Mouse (Mus musculus): ENCODE measurements around the gene Plcb2. TPM values are rescaled to one million over a fixed set of nuclear protein-coding genes. Genes with fewer than 3 reads are reported as not detected.

Gene Plcb2
- total RNA-seq, 2 experiments from 2014 or later: 1.9 to 2.8 TPM

DNA sequence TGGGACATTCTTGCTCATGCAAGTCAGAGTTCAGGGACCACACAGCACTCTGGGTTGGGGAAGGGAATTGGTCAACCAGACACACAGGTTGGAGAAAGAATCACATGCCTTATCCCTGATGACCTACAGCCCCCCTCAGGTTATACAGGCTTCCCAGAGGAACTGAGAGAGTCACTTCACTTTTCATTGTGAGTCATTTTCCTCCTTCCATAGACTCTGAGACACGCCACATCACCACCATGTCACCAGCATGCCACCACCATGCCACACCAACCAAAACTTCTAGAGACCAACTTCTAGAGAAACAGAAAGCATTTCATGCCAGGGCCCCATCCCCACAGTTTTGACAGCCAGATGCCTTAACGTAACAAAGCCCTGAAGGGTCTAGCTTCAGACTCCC lies 1.4 kb downstream of the Plcb2 start:
- intact Hi-C loops (cut with DNase I): no loop called here
- no peak for DNase-seq (ENCODE audit: low spot score)

DNA sequence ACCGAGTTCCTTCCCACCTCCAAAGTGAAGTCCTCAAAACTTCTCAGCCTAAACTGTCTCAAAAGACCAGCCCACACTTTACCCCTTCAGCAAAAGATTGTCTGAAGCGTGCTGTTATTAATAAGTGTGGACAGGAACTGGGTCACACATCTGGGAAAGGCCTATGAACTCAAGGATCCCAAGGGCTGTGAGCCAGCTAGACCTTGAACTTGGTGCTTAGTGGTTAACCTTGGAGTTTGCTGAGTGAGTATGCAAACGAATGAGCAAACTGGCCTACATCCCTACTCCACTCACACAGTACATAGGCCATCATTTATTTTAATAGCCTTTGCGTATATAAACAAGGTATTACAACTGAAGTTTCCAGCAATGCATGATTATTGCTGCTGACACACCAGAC lies 2.7 kb downstream of the Plcb2 start:
- no peak for DNase-seq (ENCODE audit: low spot score)
- intact Hi-C loops (cut with DNase I): no loop called here

DNA sequence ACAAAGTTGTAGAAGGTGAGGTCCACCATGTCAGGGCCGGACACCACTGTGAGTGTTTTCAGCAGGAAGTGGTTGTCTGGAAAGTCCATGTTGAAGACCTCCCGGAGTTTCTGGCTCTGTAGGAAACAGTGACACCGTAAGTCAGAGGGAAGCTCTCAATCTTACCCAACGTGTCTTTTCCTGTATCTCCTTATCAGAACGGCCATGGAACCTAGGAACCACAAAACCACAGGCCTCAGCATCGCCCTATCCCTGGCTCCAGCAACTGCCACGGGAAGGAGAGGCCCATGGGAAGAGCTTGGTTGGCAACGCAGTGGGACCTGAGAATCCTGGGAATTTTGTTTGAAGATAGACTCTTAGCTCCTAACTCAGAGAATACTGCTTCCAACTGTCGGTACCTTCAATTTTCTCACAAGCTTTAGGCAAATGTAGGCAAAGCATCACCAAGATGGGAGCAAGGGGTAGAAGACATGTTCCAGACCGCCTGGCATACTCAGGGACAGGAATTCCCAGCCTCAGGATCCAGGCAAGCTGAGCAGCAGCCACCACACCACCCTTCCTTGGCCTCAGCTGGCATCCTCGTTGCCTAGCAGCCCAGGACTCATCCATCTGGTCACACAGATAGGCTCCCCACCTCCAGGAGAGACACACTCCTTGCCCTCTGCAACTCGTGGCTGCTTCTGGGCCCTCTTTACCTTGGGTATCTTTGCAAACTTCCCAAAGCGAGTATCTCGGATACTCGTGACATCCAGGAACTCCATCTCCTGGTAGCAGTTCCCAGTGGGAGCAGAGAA lies 4.3 kb downstream of the Plcb2 start:
- intact Hi-C loops (cut with DNase I): no loop called here
- no peak for DNase-seq (ENCODE audit: low spot score)

- peak; percentile 36 for DNase-seq (ENCODE audit: low spot score)
- intact Hi-C loops (cut with DNase I): no loop called here
Observed at GRCm38 (mm10) chr2:118716677-118717076, 11.6 kb downstream of the Plcb2 start.

DNA sequence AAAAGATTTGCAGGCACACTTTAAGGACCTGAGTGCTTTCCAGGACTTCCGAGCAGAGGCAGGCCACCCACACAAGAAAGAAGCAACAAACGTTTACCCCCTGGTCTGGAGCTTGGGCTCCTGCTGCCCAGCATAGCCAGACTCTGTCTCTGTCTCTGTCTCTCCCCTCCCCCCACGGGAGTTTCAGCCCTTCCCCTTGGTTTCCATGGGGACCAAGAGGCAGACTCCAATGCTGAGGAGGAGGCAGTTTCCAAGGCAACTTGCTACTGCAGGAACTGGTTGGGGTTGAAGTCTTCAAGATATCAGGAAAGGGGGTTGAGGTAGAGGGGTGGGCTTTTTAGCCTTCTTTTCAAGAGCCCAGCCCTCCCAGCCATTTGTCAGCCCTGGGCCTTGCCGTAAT lies 14.0 kb downstream of the Plcb2 start:
- intact Hi-C loops (cut with DNase I): no loop called here
- no peak for DNase-seq (ENCODE audit: low spot score)

DNA sequence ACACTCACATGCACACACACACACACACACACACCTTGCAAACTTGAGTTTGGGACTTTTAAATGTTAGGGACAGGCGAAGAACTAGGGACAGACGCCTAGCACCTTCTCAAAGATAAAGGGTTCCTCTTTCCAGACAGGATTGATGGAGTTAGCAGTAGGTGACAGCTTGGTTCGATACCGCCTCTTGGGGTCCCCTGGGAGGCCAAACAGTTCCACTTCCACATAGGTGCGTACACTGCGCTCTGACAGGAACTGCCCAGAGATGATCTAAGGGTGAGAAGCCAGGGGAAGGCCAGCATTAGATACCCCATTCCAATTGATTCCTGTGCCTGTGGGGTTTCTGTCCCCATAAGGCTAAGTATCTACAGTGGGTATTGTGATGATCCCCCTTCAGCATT lies 14.6 kb downstream of the Plcb2 start:
- intact Hi-C loops (cut with DNase I): no loop called here
- no peak for DNase-seq (ENCODE audit: low spot score)

- intact Hi-C loops (cut with DNase I): no loop called here
- no peak for DNase-seq (ENCODE audit: low spot score)
Observed at GRCm38 (mm10) chr2:118711038-118711494, 17.2 kb downstream of the Plcb2 start.

- no peak for DNase-seq (ENCODE audit: low spot score)
- intact Hi-C loops (cut with DNase I): no loop called here
Observed at GRCm38 (mm10) chr2:118709655-118710221, 18.5 kb downstream of the Plcb2 start.

GRCm38 (mm10) chr2:118708472-118708871 lies 19.8 kb downstream of the Plcb2 start:
- no peak for DNase-seq (ENCODE audit: low spot score)
- intact Hi-C loops (cut with DNase I): no loop called here

- intact Hi-C loops (cut with DNase I): no loop called here
Observed at GRCm38 (mm10) chr2:118706436-118706835, 21.8 kb downstream of the Plcb2 start.

DNA sequence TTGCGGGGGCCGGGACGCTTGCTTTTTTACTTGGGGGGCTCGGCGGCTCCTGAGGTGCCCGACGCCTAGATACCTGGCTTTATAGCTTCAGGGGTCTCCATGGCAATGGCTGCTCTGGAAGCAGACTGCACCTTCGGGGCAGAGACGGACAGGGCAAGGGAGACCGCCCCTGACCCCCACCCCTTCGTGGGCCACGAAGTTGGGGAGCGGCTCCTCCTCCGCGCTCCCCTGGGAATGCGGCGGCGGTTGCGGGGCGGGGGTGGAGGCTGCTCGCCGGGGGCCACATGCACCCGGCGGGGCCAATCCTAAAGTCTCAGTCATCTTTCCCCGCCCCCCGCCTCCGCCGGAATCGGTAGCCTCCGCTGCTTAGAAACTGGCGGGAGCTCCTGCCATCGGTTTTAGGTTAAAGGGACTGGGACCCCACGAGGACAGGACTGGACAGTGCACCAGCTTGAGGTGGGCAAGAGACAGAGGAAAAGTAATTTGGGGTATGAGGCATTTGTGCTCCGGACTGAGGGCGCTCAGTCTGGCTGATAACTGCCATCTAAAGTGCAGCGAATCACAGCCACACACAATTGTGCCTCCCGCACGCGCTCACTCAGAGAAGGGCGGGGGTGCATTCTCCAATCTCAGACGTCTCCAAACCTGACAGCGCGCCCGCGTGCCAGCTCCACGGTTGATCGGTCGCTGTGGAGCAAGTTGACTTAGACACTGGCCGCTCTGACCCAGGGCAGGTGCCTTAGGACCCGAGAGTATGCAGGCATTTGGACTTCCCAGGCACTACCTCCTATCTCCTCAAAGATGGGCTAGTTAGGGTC lies 24.1 kb downstream of the Plcb2 start, which contains the start of gene Ankrd63:
Gene Ankrd63 (minus strand): TSS at position 51 of the 818 bp plus-strand sequence.
- intact Hi-C loops (cut with DNase I): loop anchor here (5.0 kb wide), 1 partner anchor 38 kb away; no protein-coding TSS in a partner anchor
- DNase-seq (ENCODE audit: low spot score): no peak

More at GRCm38 (mm10) chr2:118706436-118706835, 21.8 kb downstream of the Plcb2 start:
- DNase-seq (ENCODE audit: low spot score): no peak

- intact Hi-C loops (cut with DNase I): loop anchor here (5.0 kb wide), 1 partner anchor 39 kb away; no protein-coding TSS in a partner anchor
Observed at GRCm38 (mm10) chr2:118702883-118703761, 25.1 kb downstream of the Plcb2 start.

DNA sequence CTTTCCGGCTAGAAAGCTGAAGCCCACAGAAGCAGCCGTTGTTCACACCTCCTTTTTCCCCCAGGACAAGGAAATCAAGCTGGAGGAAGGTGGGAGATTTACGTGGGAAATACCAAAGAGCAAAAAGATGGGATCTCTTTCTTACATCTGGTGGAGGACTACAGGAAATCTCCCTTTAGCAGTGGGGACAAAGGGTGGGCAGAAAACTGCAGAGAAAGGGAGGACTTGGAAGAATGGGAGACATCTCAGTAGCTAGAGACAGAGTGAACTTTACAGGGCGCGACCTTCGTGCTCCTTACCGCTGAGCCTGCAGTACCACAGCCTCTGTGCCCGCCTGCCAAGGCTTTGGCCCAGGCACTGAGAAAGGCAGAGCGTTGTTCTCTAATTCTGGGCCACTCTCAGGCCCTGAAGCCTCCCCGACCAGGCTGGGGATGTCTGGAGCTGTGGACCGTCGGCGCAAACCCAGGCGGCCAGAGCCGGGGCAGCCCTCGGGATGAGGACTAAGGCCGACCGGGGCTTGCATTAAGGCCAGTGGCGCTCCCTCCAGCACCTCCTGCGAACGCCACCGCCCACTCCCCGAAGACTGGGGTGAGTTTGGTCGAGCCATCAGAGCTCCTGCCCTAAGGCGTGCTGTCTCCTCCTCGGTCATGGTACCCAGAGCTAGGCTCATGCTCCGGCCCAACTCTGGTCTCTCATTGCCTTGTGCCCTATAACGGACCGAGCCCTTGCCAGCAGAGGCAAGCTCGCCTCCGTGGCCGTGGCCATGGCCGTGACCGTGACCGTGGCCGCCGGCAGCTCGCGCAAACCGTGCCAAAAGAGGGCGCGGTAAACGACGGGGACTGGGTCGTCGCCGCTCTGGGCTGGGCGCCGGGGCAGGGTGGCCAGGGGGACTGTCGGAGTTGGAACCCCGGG lies 26.0 kb downstream of the Plcb2 start:
- no peak for DNase-seq (ENCODE audit: low spot score)
- intact Hi-C loops (cut with DNase I): loop anchor here (2.0 to 5.0 kb wide), 2 partner anchors 27 to 40 kb away; partner anchors contain the start of gene Plcb2

More at GRCm38 (mm10) chr2:118702883-118703761, 25.1 kb downstream of the Plcb2 start:
- DNase-seq (ENCODE audit: low spot score): no peak

DNA sequence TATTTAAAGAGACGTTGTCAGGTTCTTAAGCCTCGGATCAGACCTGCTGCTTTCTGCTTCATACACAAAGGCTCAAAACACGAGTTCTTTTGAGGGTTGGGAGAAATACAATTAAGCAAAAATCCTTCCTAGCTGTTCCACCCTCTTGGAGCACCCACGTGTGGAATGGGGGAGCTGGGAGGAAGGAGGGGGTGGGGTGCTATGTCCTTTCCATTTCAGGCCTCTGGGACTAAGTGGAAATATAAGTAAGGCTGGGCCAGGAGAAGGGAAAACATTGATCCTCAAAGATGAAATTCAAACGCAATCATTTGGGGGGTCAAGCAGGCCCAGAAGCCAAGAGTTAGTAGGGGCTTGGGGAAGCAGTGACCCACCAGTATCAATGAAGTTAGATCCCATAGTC lies 27.1 kb downstream of the Plcb2 start:
- intact Hi-C loops (cut with DNase I): loop anchor here (2.0 to 5.0 kb wide), 2 partner anchors 28 to 41 kb away; partner anchors contain the start of gene Plcb2
- DNase-seq (ENCODE audit: low spot score): no peak

GRCm38 (mm10) chr2:118700179-118701062 lies 27.8 kb downstream of the Plcb2 start:
- intact Hi-C loops (cut with DNase I): loop anchor here (1.0 to 5.0 kb wide), 3 partner anchors 28 to 183 kb away; partner anchors contain the start of gene Plcb2
- peak; percentile 46 for DNase-seq (ENCODE audit: low spot score)

DNA sequence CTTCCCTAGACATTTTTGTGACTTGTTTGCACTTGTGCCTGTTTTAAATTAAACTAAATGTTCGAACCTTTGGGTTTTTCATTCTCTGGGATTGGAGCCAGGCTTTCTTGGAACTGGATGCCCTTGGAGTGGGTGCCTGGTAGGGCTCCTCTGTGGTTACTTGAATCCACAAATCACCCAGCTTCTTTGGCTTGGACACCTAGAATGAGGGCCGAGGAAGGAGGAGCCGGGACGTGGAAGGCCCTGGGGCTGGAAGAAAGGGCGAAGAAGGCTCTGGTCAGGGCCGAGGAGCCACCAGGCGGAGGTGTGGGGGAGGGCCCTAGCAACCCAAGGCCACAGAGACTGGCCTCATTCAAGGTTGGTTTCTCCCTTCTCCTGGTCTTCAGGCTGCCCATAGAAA lies 30.3 kb downstream of the Plcb2 start:
- intact Hi-C loops (cut with DNase I): loop anchor here (5.0 kb wide), 1 partner anchor 211 kb away; no protein-coding TSS in a partner anchor
- no peak for DNase-seq (ENCODE audit: low spot score)

DNA sequence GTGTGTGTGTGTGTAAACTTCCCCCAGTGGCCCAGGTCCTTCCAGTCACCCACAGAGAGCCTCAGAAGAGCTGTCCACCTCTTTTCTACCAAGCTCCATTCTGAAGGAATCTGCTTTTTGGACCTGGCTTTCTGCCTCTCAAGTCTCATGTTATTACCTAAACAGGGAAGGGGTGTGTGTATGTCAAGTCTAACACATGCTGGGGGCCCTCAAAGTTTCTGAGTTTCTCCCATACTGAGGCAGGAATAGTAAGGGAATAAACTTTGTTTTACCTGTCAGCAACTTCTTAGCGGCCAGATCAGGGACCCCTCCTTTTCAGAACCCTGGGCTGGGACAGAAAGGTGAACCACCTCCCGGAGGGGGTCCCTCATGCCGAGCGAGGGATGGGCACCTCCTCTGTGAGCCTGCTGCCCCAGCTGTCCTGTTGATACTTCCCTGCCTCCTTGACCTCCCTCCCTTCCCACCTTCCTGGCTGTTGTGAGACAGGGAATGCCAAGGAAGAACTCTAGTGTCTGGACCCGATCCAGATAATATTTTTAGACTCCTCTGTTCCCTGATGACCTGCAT lies 30.8 kb downstream of the Plcb2 start:
- intact Hi-C loops (cut with DNase I): loop anchor here (5.0 kb wide), 1 partner anchor 210 kb away; no protein-coding TSS in a partner anchor
- DNase-seq (ENCODE audit: low spot score): no peak
